Mouse (Mus musculus) E14TG2a.4 (cell line): ENCODE data around the gene Vmp1.

ENCODE experiments used
- H3K27me3 ChIP-seq: 2 replicates; pipeline ENCODE4 v1.6.1; 2014; ENCODE audit warnings: low read length, control low read depth; ENCODE audit not compliant: insufficient read depth
- H3K36me3 ChIP-seq: 2 replicates; pipeline ENCODE4 v1.6.1; 2014; ENCODE audit warnings: low read length, control low read depth; ENCODE audit not compliant: insufficient read depth
- H3K4me1 ChIP-seq: replicated peaks from 2 replicates; pipeline ENCODE4 v1.6.1; 2014; ENCODE audit warnings: low read depth, low read length, control low read depth
- H3K4me3 ChIP-seq: replicated peaks from 2 replicates; pipeline ENCODE4 v1.5.1; 2014; ENCODE audit warnings: mild to moderate bottlenecking, low read length
- H3K9me3 ChIP-seq: 2 replicates; pipeline ENCODE4 v1.6.1; 2014; ENCODE audit warnings: low read length, control low read depth
- CTCF ChIP-seq: conservative IDR thresholded peaks from 2 replicates; pipeline ENCODE4 v1.5.1; 2014; ENCODE audit warnings: low read length
- NANOG ChIP-seq: IDR thresholded peaks from 2 replicates; pipeline ENCODE4 v1.6.1; 2014; ENCODE audit warnings: borderline replicate concordance, low read length, mixed read lengths
- POU5F1 ChIP-seq: IDR thresholded peaks from 2 replicates; pipeline ENCODE4 v1.6.1; 2014; ENCODE audit warnings: low read length, borderline replicate concordance

Gene Vmp1

GRCm38 (mm10) chr11:86583313-86583825, 100.3 kb downstream of the Vmp1 start:
- no peaks in the 10 kb centered on the region for H3K9me3 ChIP-seq
- peaks cover 6% of the 10 kb centered on the region; the same call in 1 of the 2 replicates for H3K36me3 ChIP-seq
- TF ChIP-seq POU5F1 = no peak

GRCm38 (mm10) chr11:86582543-86583260, 100.9 kb downstream of the Vmp1 start:
- Histone ChIP-seq H3K36me3 (peaks cover 6% of the 10 kb centered on the region; the same call in 1 of the 2 replicates), H3K4me1 (peaks cover 82% of the 10 kb centered on the region), H3K4me3 (no peak overlapping the region), H3K9me3 (no peaks in the 10 kb centered on the region), H3K27me3 (no peaks in the 10 kb centered on the region)
- TF ChIP-seq NANOG (no peak), POU5F1 (no peak), CTCF (no peak)

More at GRCm38 (mm10) chr11:86583313-86583825, 100.3 kb downstream of the Vmp1 start:
- no peak overlapping the region for H3K4me3 ChIP-seq
- peaks cover 81% of the 10 kb centered on the region for H3K4me1 ChIP-seq
- no peaks in the 10 kb centered on the region for H3K27me3 ChIP-seq

GRCm38 (mm10) chr11:86581943-86582542, 101.6 kb downstream of the Vmp1 start:
- H3K27me3 ChIP-seq = no peaks in the 10 kb centered on the region
- H3K4me3 ChIP-seq = no peak overlapping the region
- no peaks in the 10 kb centered on the region for H3K9me3 ChIP-seq
- H3K4me1 ChIP-seq = peaks cover 82% of the 10 kb centered on the region
- peaks cover 6% of the 10 kb centered on the region; the same call in 1 of the 2 replicates for H3K36me3 ChIP-seq
- TF ChIP-seq CTCF = no peak
- TF ChIP-seq POU5F1 = no peak
- TF ChIP-seq NANOG = no peak

- TF ChIP-seq CTCF (no peak), NANOG (no peak), POU5F1 (no peak)
- no peak overlapping the region for H3K4me3 ChIP-seq
- H3K36me3 ChIP-seq = peaks cover 6% of the 10 kb centered on the region; the same call in 1 of the 2 replicates
- H3K4me1 ChIP-seq = peaks cover 82% of the 10 kb centered on the region
- no peaks in the 10 kb centered on the region for H3K9me3 ChIP-seq
- no peaks in the 10 kb centered on the region for H3K27me3 ChIP-seq
These were observed 102.3 kb downstream of the Vmp1 start for GRCm38 (mm10) chr11:86581250-86581753.

GRCm38 (mm10) chr11:86580319-86581113, 103.1 kb downstream of the Vmp1 start:
- no peak for TF ChIP-seq POU5F1
- no peak for TF ChIP-seq NANOG
- TF ChIP-seq CTCF = no peak
- Histone ChIP-seq H3K9me3 (no peaks in the 10 kb centered on the region), H3K4me3 (0 out of 2 replicates have a peak overlapping the region, but pooled peaks have one; percentile 64), H3K27me3 (no peaks in the 10 kb centered on the region), H3K4me1 (peaks cover 84% of the 10 kb centered on the region), H3K36me3 (peaks cover 6% of the 10 kb centered on the region; the same call in 1 of the 2 replicates)

GRCm38 (mm10) chr11:86579731-86580318, 103.8 kb downstream of the Vmp1 start:
- H3K36me3 ChIP-seq = peaks cover 6% of the 10 kb centered on the region; the same call in 1 of the 2 replicates
- no peaks in the 10 kb centered on the region for H3K27me3 ChIP-seq
- TF ChIP-seq CTCF (no peak), POU5F1 (no peak), NANOG (no peak)
- peak overlapping the region; percentile 64 for H3K4me3 ChIP-seq
- H3K4me1 ChIP-seq = peaks cover 84% of the 10 kb centered on the region
- no peaks in the 10 kb centered on the region for H3K9me3 ChIP-seq

- Histone ChIP-seq H3K4me1 (peaks cover 89% of the 10 kb centered on the region), H3K36me3 (peaks cover 2% of the 10 kb centered on the region; the same call in 1 of the 2 replicates), H3K27me3 (no peaks in the 10 kb centered on the region), H3K9me3 (no peaks in the 10 kb centered on the region), H3K4me3 (peak overlapping the region; percentile 64)
- no peak for TF ChIP-seq POU5F1
- no peak for TF ChIP-seq CTCF
- no peak for TF ChIP-seq NANOG
These were observed 104.6 kb downstream of the Vmp1 start for GRCm38 (mm10) chr11:86578809-86579730.
